Mouse (Mus musculus) heart, embryonic 13.5 days (tissue): ENCODE data around the gene Gpa33. TPM values are rescaled to one million over a fixed set of nuclear protein-coding genes. Genes with fewer than 3 reads are reported as not detected.
A peak's percentile ranks its signal among the peaks of the same experiment; 100 is the strongest.

Source experiments
- ATAC-seq: fragments of 200-750 bp; cut with Nextera tagmentation; 2 replicates; pipeline ENCODE4 v1.8.0; 2017; ENCODE audit warnings: moderate TSS enrichment; ENCODE audit not compliant: insufficient number of reproducible peaks, low FRiP score, low TSS enrichment; ENCODE audit errors: extremely low read depth
- H3K27ac ChIP-seq: fragments of 300-500 bp; sonication (generic); replicated peaks from 2 replicates; pipeline ENCODE4 v1.5.1; 2015; ENCODE audit warnings: moderate library complexity, mild to moderate bottlenecking, inconsistent platforms
- H3K27me3 ChIP-seq: fragments of 300-500 bp; sonication (generic); replicated peaks from 2 replicates; pipeline ENCODE4 v1.6.1; 2015; ENCODE audit warnings: mild to moderate bottlenecking, inconsistent platforms
- H3K36me3 ChIP-seq: fragments of 300-500 bp; sonication (generic); 2 replicates; pipeline ENCODE4 v1.6.1; 2015; ENCODE audit warnings: mild to moderate bottlenecking, inconsistent platforms
- H3K4me1 ChIP-seq: fragments of 300-500 bp; sonication (generic); 2 replicates; pipeline ENCODE4 v1.6.1; 2015; ENCODE audit warnings: inconsistent platforms
- H3K4me2 ChIP-seq: fragments of 300-500 bp; sonication (generic); 2 replicates; pipeline ENCODE4 v1.6.1; 2015; ENCODE audit warnings: inconsistent platforms, mild to moderate bottlenecking, moderate library complexity
- H3K4me3 ChIP-seq: fragments of 300-500 bp; sonication (generic); 2 replicates; pipeline ENCODE4 v1.5.1; 2015; ENCODE audit warnings: moderate library complexity, mild to moderate bottlenecking, inconsistent platforms
- H3K9ac ChIP-seq: fragments of 300-500 bp; sonication (generic); 2 replicates; pipeline ENCODE4 v1.6.1; 2015; ENCODE audit warnings: inconsistent platforms, mild to moderate bottlenecking, moderate library complexity
- H3K9me3 ChIP-seq: fragments of 300-500 bp; sonication (generic); 2 replicates; pipeline ENCODE4 v1.6.1; 2016; ENCODE audit warnings: inconsistent platforms
- WGBS: fragments of 180-500 bp; shearing (Covaris S2); methylation state at CpG from one replicate; pipeline ENCODE4 v1.1.7; 2015; ENCODE audit warnings: mixed read lengths; 5-methylcytosine and 5-hydroxymethylcytosine counted together
- polyA plus RNA-seq: library from polyadenylated mRNA; unstranded; fragments of >200 nt; fragmentation: Nextera tagmentation; extraction: Ambion mirVana; gene quantifications from 2 replicates; pipeline ENCODE4 v1.2.1, GENCODE M21; 2015

Gene Gpa33
- 0.13 TPM in 1 of 2 replicates, not detected in the other for polyA plus RNA-seq

DNA sequence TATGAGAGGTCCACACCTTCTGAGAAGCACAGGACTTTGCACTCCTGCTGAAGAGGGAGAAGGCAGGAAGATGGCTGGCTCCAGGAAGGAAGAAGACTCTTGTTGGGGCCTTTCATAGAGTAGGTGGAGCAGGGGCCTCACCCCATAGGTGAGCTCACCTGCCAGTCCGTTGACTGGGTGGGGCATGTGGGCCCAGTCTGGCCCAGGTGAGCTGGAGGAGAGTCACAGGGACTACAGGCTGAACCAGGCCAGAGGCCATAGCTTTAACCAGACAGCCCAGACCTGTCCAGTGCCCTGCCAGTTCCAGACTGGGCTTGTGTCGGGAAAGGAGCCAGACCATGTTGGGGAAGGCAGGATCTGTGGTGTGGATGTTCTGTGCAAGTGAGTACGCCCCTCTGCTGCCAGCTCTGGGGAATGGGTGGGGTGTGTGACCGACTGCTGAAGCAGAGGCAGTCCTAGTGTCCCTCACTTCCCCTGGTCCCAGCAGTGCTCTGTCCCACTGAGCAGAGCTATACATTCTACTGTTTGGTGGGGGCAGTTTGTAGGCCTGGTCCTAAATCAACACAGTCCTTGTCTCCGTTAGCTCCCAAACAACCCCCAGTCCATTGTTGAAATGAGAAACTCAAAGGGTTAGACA, at the start of gene Gpa33:
Gpa33 (plus strand) TSS at position 15 of the 637 bp plus-strand sequence.
- Histone ChIP-seq H3K4me2 (no peak within 1 kb of the TSS), H3K4me3 (no peak within 1 kb of the TSS), H3K9ac (peak within 1 kb of the TSS; percentile 51; the same call in 1 of the 2 replicates), H3K27ac (peak within 1 kb of the TSS; percentile 98), H3K36me3 (peaks cover 6% of the 10 kb centered on the region), H3K4me1 (peaks cover 65% of the 10 kb centered on the region), H3K27me3 (no peaks in the 10 kb centered on the region), H3K9me3 (no peaks in the 10 kb centered on the region)
- ATAC-seq = no peak
- 61% methylated on average over 5 of the region's 5 CpGs for WGBS

DNA sequence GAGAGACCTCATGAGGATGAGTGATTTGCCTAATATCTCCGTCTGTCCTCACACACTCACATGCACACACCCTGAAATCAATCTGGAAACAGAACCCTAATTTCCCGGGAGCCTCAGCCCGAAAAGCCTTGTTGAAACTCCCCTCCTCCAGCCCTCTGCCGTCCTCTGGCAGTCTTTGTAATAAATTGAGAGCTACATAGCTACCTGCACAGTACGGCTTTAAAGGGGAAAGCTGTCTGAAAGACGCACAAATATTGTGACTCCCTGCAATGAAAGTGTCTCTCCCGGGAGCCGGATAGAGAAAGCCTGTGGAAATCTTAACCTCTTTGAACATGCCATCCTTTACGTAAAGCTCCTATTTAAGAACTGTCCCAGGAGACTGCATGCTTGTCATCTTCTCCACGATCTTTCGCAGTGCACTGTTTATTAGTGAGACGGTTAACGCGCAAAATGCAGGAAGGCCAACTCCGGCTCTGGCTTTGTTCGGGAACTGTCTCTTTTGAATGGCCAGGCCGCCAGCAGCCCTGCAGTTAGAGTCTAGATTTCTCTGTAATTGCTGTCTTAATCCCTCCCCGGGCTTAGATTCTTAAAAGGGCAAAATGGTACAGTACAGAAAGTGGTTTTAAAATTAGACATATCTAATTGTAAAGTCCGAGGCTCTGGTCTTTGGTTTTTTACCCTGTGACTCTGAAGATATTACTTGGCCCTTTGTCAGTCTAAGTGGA, 41.4 kb upstream of the Gpa33 start:
- H3K9ac ChIP-seq = no peak overlapping the region
- H3K36me3 ChIP-seq = no peaks in the 10 kb centered on the region
- H3K4me2 ChIP-seq = no peak overlapping the region
- H3K4me1 ChIP-seq = no peaks in the 10 kb centered on the region
- no peak overlapping the region for H3K4me3 ChIP-seq
- no peaks in the 10 kb centered on the region for H3K27me3 ChIP-seq
- no peaks in the 10 kb centered on the region for H3K9me3 ChIP-seq
- H3K27ac ChIP-seq = no peak overlapping the region
- no peak for ATAC-seq
- 80% methylated on average over 19 of the region's 19 CpGs for WGBS

DNA sequence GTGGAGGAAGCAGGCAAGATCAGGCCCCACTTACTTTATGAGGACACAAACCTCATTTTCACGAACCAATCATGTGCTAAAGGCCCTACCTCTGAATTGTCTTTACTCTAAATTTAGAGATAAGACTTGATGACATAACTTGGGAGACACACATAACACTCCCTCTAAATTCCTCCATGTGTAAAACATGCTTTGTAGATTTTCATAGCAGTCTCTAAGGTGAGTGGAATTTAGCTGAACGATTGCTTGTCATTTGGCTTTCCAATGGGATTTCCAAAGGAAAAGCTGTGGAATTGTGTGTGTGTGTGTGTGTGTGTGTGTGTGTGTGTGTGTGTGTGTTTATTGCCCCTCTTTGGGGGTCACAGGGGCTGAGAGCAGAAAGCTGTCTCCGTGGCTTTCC, 40.7 kb upstream of the Gpa33 start:
- Histone ChIP-seq H3K4me3 (no peak overlapping the region), H3K9ac (no peak overlapping the region), H3K4me1 (no peaks in the 10 kb centered on the region), H3K27ac (no peak overlapping the region), H3K4me2 (no peak overlapping the region), H3K9me3 (no peaks in the 10 kb centered on the region), H3K27me3 (no peaks in the 10 kb centered on the region), H3K36me3 (no peaks in the 10 kb centered on the region)
- no peak for ATAC-seq
- 57% methylated on average over 3 of the region's 3 CpGs for WGBS

DNA sequence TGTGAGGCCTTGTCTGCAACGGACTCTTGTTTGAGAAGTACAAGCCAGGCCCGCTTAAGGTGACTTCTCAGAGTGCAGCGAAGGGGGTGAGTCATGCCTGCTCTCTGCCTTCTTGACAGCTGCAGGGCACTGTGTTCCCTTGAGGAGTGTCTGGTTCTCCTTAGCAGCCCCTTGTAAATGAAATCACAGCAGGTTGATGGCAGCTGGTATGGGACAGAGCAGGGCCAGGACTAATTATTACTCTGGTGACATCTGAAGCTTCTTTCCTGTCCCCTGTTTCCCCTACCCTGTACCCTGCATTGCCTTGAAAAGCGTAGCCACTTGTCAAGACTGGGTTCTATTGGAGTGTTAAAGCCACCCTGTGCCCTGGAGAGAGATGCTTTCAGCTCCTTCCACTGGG, 40.3 kb upstream of the Gpa33 start:
- Histone ChIP-seq H3K4me1 (no peaks in the 10 kb centered on the region), H3K36me3 (no peaks in the 10 kb centered on the region), H3K4me3 (no peak overlapping the region), H3K27ac (no peak overlapping the region), H3K4me2 (no peak overlapping the region), H3K9ac (no peak overlapping the region), H3K9me3 (no peaks in the 10 kb centered on the region), H3K27me3 (no peaks in the 10 kb centered on the region)
- ATAC-seq = no peak
- WGBS = 42% methylated on average over 4 of the region's 4 CpGs

DNA sequence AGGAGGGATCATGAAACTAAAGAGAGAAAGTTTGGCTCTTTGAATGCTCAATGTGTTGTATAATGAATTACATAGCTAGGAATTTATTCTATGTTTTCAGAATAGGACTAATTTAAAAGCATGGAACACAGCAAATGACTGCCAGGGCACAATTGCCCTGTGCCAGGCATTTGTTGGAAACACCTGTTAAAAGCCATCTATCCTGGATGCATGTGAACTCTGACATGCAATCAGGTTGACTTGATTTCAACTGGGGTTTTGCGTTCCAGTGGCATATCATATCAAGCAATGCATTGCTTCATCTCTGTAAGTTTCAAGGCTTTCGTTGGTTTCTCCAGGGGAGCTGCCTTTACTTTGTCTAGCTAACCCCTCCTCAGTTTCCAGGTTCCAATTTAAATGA, 39.7 kb upstream of the Gpa33 start:
- Histone ChIP-seq H3K27me3 (no peaks in the 10 kb centered on the region), H3K4me2 (no peak overlapping the region), H3K4me3 (no peak overlapping the region), H3K36me3 (no peaks in the 10 kb centered on the region), H3K9ac (no peak overlapping the region), H3K4me1 (no peaks in the 10 kb centered on the region), H3K9me3 (no peaks in the 10 kb centered on the region), H3K27ac (no peak overlapping the region)
- no peak for ATAC-seq
- 77% methylated on average over 2 of the region's 2 CpGs for WGBS

DNA sequence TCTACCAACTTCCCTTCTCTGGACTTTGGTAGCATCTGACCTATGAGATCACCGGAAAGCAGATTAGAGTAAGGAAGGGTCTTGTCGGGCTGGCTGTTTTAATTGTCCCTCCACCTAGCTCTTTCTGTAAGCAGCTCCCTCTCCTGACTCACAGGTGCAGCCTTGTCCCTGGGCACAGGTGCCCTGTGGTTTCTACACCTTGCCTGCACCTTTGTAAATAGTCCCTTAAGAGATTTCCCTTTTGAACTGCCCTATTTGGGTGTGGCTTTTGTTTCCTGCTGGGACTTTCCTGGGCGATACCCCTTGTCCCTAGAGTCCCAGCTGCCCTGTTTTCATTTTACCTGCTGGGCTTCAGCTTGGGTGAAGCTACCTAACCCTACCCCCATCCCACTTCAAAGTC, 35.6 kb upstream of the Gpa33 start:
- Histone ChIP-seq H3K4me1 (no peaks in the 10 kb centered on the region), H3K4me2 (no peak overlapping the region), H3K27me3 (no peaks in the 10 kb centered on the region), H3K4me3 (no peak overlapping the region), H3K9ac (no peak overlapping the region), H3K36me3 (peaks cover 41% of the 10 kb centered on the region), H3K27ac (no peak overlapping the region), H3K9me3 (no peaks in the 10 kb centered on the region)
- no peak for ATAC-seq
- WGBS = 79% methylated on average over 3 of the region's 3 CpGs

DNA sequence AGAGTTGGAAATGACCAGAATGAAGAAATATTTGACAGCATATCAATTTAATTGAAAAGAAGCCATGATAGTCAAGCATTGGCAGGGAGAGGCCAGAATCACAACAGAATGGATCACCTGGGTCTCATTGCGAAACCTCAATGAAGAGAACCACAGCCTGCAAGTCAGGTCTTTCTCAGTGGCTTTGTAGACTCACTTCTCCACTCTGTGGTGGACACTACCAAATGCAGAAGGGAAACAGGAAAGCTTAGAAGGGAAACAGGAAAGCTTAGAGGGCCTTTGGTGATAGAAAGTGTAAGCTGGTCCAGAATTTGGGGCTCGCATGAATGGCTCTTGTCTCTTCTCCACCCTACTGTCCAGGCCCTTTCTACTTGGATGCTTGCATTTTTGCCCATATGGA, 31.9 kb upstream of the Gpa33 start:
- no peak for ATAC-seq
- H3K9me3 ChIP-seq = no peaks in the 10 kb centered on the region
- H3K9ac ChIP-seq = no peak overlapping the region
- H3K4me3 ChIP-seq = no peak overlapping the region
- H3K27ac ChIP-seq = no peak overlapping the region
- H3K4me1 ChIP-seq = no peaks in the 10 kb centered on the region
- H3K27me3 ChIP-seq = no peaks in the 10 kb centered on the region
- H3K36me3 ChIP-seq = peaks cover 78% of the 10 kb centered on the region
- WGBS = 88% methylated on average over 2 of the region's 2 CpGs
- H3K4me2 ChIP-seq = no peak overlapping the region

DNA sequence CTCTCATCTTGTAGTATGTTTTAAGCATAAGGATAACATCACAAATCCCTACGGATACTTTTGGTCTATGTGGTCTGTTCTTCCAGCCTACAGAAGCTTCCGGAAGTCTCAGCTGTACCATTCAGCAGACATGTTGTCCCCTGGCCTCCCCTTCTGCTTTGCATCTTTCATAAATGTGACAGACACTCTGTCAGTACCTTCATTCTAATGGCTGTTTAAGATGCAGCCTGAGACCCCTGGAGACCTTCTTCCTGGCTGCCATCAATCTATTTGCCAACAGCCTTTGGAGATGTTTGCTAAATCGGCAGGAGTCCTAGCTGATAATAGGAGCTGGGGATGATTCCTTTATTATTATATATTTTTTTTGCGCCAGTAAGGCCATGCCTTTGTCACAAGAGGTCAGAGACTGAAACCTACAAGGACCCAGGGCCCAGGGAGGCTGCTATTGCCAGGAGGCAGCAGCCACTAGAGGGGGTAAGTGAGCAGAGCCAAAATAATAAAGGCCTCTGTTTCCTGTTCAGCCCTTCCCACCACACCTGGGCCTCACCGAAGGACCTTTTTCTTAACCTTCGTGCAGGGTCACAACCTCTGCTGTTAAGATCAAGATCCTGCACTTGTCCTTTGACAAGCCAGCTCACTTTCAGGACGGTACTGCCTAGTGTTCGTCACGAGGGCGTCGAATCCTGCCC, 27.0 kb upstream of the Gpa33 start:
- 66% methylated on average over 11 of the region's 11 CpGs for WGBS
- ATAC-seq = no peak
- no peaks in the 10 kb centered on the region for H3K4me1 ChIP-seq
- H3K4me2 ChIP-seq = no peak overlapping the region
- H3K9ac ChIP-seq = no peak overlapping the region
- no peaks in the 10 kb centered on the region for H3K9me3 ChIP-seq
- H3K27me3 ChIP-seq = no peaks in the 10 kb centered on the region
- H3K4me3 ChIP-seq = no peak overlapping the region
- H3K27ac ChIP-seq = no peak overlapping the region
- peaks cover 100% of the 10 kb centered on the region for H3K36me3 ChIP-seq

DNA sequence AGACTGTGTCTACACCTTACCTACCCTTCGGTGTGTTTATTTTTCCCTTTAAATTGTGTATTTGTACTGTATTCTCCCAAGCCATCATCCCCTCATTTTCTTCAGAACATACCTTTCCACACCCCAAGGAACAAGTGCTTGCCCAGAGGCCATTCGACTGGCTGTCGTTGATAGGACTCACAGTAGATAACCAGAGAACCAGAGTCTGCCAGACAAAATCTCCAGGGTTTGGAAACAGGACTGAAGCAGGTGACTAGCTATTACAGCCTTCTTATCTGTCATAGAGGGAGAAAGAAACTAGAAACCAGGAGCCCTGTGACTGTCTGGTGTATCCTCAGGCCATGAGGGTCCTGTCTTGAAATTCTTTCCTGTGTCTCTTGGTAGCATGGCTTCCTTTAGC, 25.2 kb upstream of the Gpa33 start:
- 53% methylated on average over 3 of the region's 3 CpGs for WGBS
- Histone ChIP-seq H3K4me2 (no peak overlapping the region), H3K4me3 (no peak overlapping the region), H3K4me1 (no peaks in the 10 kb centered on the region), H3K27ac (no peak overlapping the region), H3K9ac (no peak overlapping the region), H3K9me3 (no peaks in the 10 kb centered on the region), H3K27me3 (no peaks in the 10 kb centered on the region), H3K36me3 (peaks cover 98% of the 10 kb centered on the region)
- ATAC-seq = no peak

DNA sequence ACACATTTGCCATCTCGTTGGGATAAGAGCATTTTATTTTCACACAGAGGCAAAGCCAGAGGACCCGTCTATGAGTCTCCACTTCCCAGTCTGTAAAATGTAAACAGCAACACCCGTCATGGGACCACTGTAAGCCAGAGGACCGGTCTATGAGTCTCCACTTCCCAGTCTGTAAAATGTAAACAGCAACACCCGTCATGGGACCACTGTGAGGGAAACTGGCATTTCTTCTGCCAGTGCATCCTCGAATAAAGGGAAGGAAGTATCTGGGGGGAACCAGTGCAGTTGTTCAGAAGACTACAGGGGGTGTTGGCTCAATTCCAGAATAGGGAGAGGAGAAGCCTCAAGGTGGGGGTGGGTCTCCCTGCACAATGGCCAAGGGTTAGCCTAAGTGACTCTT, 24.6 kb upstream of the Gpa33 start:
- Histone ChIP-seq H3K27ac (no peak overlapping the region), H3K36me3 (peaks cover 98% of the 10 kb centered on the region), H3K4me3 (no peak overlapping the region), H3K27me3 (no peaks in the 10 kb centered on the region), H3K4me1 (peaks cover under 1% of the 10 kb centered on the region; the same call in 1 of the 2 replicates), H3K4me2 (no peak overlapping the region), H3K9ac (no peak overlapping the region), H3K9me3 (no peaks in the 10 kb centered on the region)
- no peak for ATAC-seq
- WGBS = 68% methylated on average over 6 of the region's 6 CpGs

DNA sequence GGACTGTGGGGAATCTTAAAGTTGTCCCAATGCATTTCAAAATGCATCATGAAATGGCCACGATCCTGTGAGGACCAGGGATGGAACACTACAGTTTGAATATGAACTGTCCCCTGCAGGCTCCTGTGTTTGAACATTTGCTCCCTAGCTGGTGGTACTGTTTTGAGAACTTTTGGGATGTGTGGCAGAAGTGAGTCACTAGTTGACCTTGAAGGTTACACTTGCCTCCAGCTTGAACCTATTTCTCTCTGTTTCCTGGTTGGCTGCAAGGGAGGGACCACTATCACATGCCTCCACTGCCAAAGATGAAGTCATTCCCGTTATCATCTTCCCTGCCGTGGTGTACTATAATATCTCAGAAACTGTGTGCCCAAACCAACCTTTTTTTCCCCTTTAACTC, 15.1 kb upstream of the Gpa33 start:
- H3K27me3 ChIP-seq = no peaks in the 10 kb centered on the region
- no peak overlapping the region for H3K9ac ChIP-seq
- H3K4me1 ChIP-seq = peaks cover 21% of the 10 kb centered on the region
- 44% methylated on average over 3 of the region's 3 CpGs for WGBS
- peaks cover 85% of the 10 kb centered on the region for H3K36me3 ChIP-seq
- H3K9me3 ChIP-seq = no peaks in the 10 kb centered on the region
- no peak overlapping the region for H3K4me3 ChIP-seq
- H3K4me2 ChIP-seq = no peak overlapping the region
- H3K27ac ChIP-seq = 0 out of 2 replicates have a peak overlapping the region, but pooled peaks have one; percentile 21
- ATAC-seq = no peak
